Mouse (Mus musculus): Measurements from ENCODE around the gene Slc4a2.

- no peak for TF ChIP-seq CTCF (IDR thresholded peaks at IDR 0.05)
- TF ChIP-seq EP300 (IDR thresholded peaks at IDR 0.05) = no peak
Observed at GRCm38 (mm10) chr5:24453283-24453984, 29.8 kb downstream of the Slc4a2 start.
